ENCODE assay signal across 12 mouse cellular contexts in the genomic region with DNA sequence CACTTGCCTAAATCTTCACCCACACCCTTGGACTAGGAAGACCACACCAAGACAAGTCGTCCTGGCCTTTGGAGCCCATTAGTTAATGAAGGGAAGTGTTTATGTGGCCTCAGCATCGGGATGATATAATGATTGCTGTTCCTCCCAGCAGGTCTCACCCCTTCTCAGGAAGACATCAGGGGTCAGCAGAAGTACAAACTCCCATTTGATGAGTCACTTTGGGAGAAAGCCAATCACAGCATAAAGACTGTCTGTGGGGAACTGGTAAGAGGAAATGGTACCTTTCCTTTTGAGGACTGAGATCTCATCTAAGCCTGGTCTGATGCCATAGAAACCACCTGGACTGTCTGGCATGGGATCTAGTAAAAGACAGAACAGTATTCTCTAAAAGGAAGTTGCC.
"Had no signal": no experiment of that assay in that cellular context is flagged by ENCODE, and none has a peak within 500 bp of the region (broad histone marks: within the 10 kb centered on the region; RNA-seq: fewer than 3 reads in every experiment).

No protein-coding gene starts in this region.

- ATAC-seq: liver, postnatal 0 days; midbrain, embryonic 13.5 days had no signal

- H3K27me3 ChIP-seq: kidney, embryonic 15.5 days; limb, embryonic 12.5 days; liver, embryonic 13.5 days; lung, embryonic 15.5 days; midbrain, embryonic 13.5 days had no signal

- H3K9ac ChIP-seq: kidney, embryonic 15.5 days; limb, embryonic 12.5 days; liver, embryonic 13.5 days; liver, postnatal 0 days; lung, embryonic 15.5 days; midbrain, embryonic 13.5 days had no signal

- H3K4me3 ChIP-seq: kidney, embryonic 15.5 days; layer of hippocampus, adult 2 months; limb, embryonic 12.5 days; liver, embryonic 13.5 days; lung, embryonic 15.5 days; midbrain, embryonic 13.5 days had no signal

- H3K36me3 ChIP-seq: kidney, embryonic 15.5 days; limb, embryonic 12.5 days; liver, embryonic 13.5 days; lung, embryonic 15.5 days; midbrain, embryonic 13.5 days had no signal

- H3K9me3 ChIP-seq: kidney, embryonic 15.5 days; limb, embryonic 12.5 days; liver, embryonic 13.5 days; lung, embryonic 15.5 days; midbrain, embryonic 13.5 days had no signal

- H3K4me2 ChIP-seq: kidney, embryonic 15.5 days; limb, embryonic 12.5 days; liver, embryonic 13.5 days; lung, embryonic 15.5 days; midbrain, embryonic 13.5 days had no signal

- H3K4me1 ChIP-seq: kidney, embryonic 15.5 days; limb, embryonic 12.5 days; liver, embryonic 13.5 days; lung, embryonic 15.5 days; midbrain, embryonic 13.5 days had no signal

- H3K27ac ChIP-seq: kidney, embryonic 15.5 days; layer of hippocampus, adult 2 months; limb, embryonic 12.5 days; liver, embryonic 13.5 days; lung, embryonic 15.5 days; macrophage; midbrain, embryonic 13.5 days had no signal

- DNase-seq: liver; liver, embryonic 13.5 days; liver, postnatal 0 days; lung, postnatal 14 days; right cerebral cortex, postnatal 14 days; thymus, postnatal 4 days had no signal
